Mouse (Mus musculus) embryonic fibroblast, embryonic 13.5 days (primary cell): ENCODE data around the gene Sclt1.

ENCODE experiments used
- CTCF ChIP-seq: IDR thresholded peaks from 2 replicates; pipeline ENCODE4 v1.5.1; 2011; ENCODE audit warnings: mild to moderate bottlenecking, control low read depth, low read length, moderate library complexity, borderline replicate concordance; ENCODE audit not compliant: insufficient read depth
- POLR2A ChIP-seq: IDR thresholded peaks from 2 replicates; pipeline ENCODE4 v1.6.1; 2011; ENCODE audit warnings: low read depth, mild to moderate bottlenecking, control low read depth, low read length, moderate library complexity

GRCm38 (mm10) chr3:41695681-41696080, 46.6 kb downstream of the Sclt1 start:
- TF ChIP-seq CTCF (no peak), POLR2A (no peak)
